Mouse (Mus musculus) MEL (cell line): ENCODE results near the gene Hnrnpu. TPM values are rescaled to one million over a fixed set of nuclear protein-coding genes. Genes with fewer than 3 reads are reported as not detected.

Source experiments
- DNase-seq: peaks from one replicate; pipeline ENCODE4 v3.0.0; 2011; ENCODE audit warnings: low read depth, low spot score
- H3K27ac ChIP-seq: 2 replicates; pipeline ENCODE4 v1.5.1; 2012; ENCODE audit warnings: low read depth, mild to moderate bottlenecking, control low read depth, low read length, moderate library complexity; ENCODE audit not compliant: control insufficient read depth
- H3K27me3 ChIP-seq, 2 experiments: fragments of 150-350 bp in 1 of 2; sonication (generic) in 1 of 2; 2 replicates each; pipeline ENCODE4 v1.6.1; 2012; ENCODE audit warnings: low read length in 2 of 2, mild to moderate bottlenecking in 2 of 2, improper control_type of control experiment in 1 of 2, moderate library complexity in 1 of 2; ENCODE audit not compliant: insufficient read depth in 2 of 2, control insufficient read depth in 1 of 2
- H3K36me3 ChIP-seq, 2 experiments: 2 replicates each; pipeline ENCODE4 v1.6.1; 2012 to 2014; ENCODE audit warnings: low read length in 2 of 2, improper control_type of control experiment in 1 of 2, inconsistent platforms in 1 of 2, mild to moderate bottlenecking in 1 of 2; ENCODE audit not compliant: insufficient read depth in 2 of 2, control insufficient read depth in 1 of 2
- H3K4me1 ChIP-seq, 2 experiments: fragments of 150-350 bp in 1 of 2; sonication (generic) in 1 of 2; 2 replicates each; pipeline ENCODE4 v1.6.1; 2012; ENCODE audit warnings: low read length in 2 of 2, improper control_type of control experiment in 1 of 2, mild to moderate bottlenecking in 1 of 2; ENCODE audit not compliant: insufficient read depth in 2 of 2, control insufficient read depth in 1 of 2
- H3K4me3 ChIP-seq, 2 experiments: fragments of 150-350 bp in 1 of 2; sonication (generic) in 1 of 2; 2 replicates each; pipeline ENCODE4 v1.5.1; 2012; ENCODE audit warnings: low read depth in 2 of 2, low read length in 2 of 2, mild to moderate bottlenecking in 2 of 2, moderate library complexity in 2 of 2, control low read depth in 1 of 2, improper control_type of control experiment in 1 of 2; ENCODE audit not compliant: control insufficient read depth in 1 of 2, insufficient read depth in 1 of 2
- H3K79me2 ChIP-seq: 2 replicates; pipeline ENCODE4 v1.6.1; 2012; ENCODE audit warnings: mild to moderate bottlenecking, low read length, moderate library complexity; ENCODE audit not compliant: control insufficient read depth, poor library complexity, insufficient read depth
- H3K9ac ChIP-seq: 2 replicates; pipeline ENCODE4 v1.6.1; 2012; ENCODE audit warnings: low read depth, mild to moderate bottlenecking, control low read depth, low read length, moderate library complexity; ENCODE audit not compliant: control insufficient read depth, poor library complexity, severe bottlenecking
- H3K9me3 ChIP-seq: fragments of 150-350 bp; sonication (generic); replicated peaks from 2 replicates; pipeline ENCODE4 v1.6.1; 2012; ENCODE audit warnings: mild to moderate bottlenecking, low read length, improper control_type of control experiment, moderate library complexity; ENCODE audit not compliant: insufficient read depth
- CHD2 ChIP-seq: IDR thresholded peaks from 2 replicates; pipeline ENCODE4 v1.6.1; 2011; ENCODE audit warnings: low read length, improper control_type of control experiment
- CTCF ChIP-seq, 3 experiments: IDR thresholded peaks in 2 of 3; conservative IDR thresholded peaks in 1 of 3; 2 replicates each; pipeline ENCODE4 v1.5.1; 2011 to 2012; ENCODE audit warnings: low read length in 3 of 3, low read depth in 2 of 3, mild to moderate bottlenecking in 2 of 3, improper control_type of control experiment in 1 of 3, inconsistent platforms in 1 of 3, mixed read lengths in 1 of 3, moderate library complexity in 1 of 3; ENCODE audit not compliant: control insufficient read depth in 1 of 3, insufficient read depth in 1 of 3, poor library complexity in 1 of 3, severe bottlenecking in 1 of 3
- E2F4 ChIP-seq: IDR thresholded peaks from 2 replicates; pipeline ENCODE4 v1.6.1; 2011; ENCODE audit warnings: low read depth, low read length, improper control_type of control experiment, borderline replicate concordance
- GATA1 ChIP-seq: IDR thresholded peaks from 2 replicates; pipeline ENCODE4 v1.6.1; 2011; ENCODE audit warnings: low read depth, low read length, improper control_type of control experiment
- HCFC1 ChIP-seq: IDR thresholded peaks from 2 replicates; pipeline ENCODE4 v1.6.1; 2012; ENCODE audit warnings: low read depth, mild to moderate bottlenecking, inconsistent platforms, low read length, improper control_type of control experiment, moderate library complexity
- JUND ChIP-seq: IDR thresholded peaks from 2 replicates; pipeline ENCODE4 v1.6.1; 2011; ENCODE audit warnings: low read depth, mild to moderate bottlenecking, improper control_type of control experiment, low read length
- KAT2A ChIP-seq: conservative IDR thresholded peaks from 2 replicates; pipeline ENCODE4 v1.6.1; 2012; ENCODE audit warnings: low read depth, low read length, improper control_type of control experiment, inconsistent platforms
- MEF2A ChIP-seq: IDR thresholded peaks from 2 replicates; pipeline ENCODE4 v1.6.1; 2014; ENCODE audit warnings: low read depth, mild to moderate bottlenecking, inconsistent platforms, low read length, improper control_type of control experiment; ENCODE audit not compliant: poor library complexity, insufficient replicate concordance, severe bottlenecking; ENCODE audit errors: extremely low read depth
- MXI1 ChIP-seq: IDR thresholded peaks from 2 replicates; pipeline ENCODE4 v1.6.1; 2011; ENCODE audit warnings: mild to moderate bottlenecking, low read depth, low read length, improper control_type of control experiment
- MYB ChIP-seq: IDR thresholded peaks from 2 replicates; pipeline ENCODE4 v1.6.1; 2011; ENCODE audit warnings: mild to moderate bottlenecking, low read depth, low read length, improper control_type of control experiment
- RAD21 ChIP-seq: IDR thresholded peaks from 2 replicates; pipeline ENCODE4 v1.6.1; 2011; ENCODE audit warnings: mild to moderate bottlenecking, low read depth, low read length, improper control_type of control experiment
- RCOR1 ChIP-seq: IDR thresholded peaks from 2 replicates; pipeline ENCODE4 v1.6.1; 2012; ENCODE audit warnings: low read depth, mild to moderate bottlenecking, inconsistent platforms, low read length, improper control_type of control experiment
- SMC3 ChIP-seq: IDR thresholded peaks from 2 replicates; pipeline ENCODE4 v1.6.1; 2011; ENCODE audit warnings: low read depth, low read length, improper control_type of control experiment
- USF2 ChIP-seq, 2 experiments: IDR thresholded peaks; 2 replicates each; pipeline ENCODE4 v1.6.1; 2011 to 2012; ENCODE audit warnings: improper control_type of control experiment in 2 of 2, low read length in 2 of 2, borderline replicate concordance in 1 of 2, inconsistent platforms in 1 of 2, low read depth in 1 of 2, mild to moderate bottlenecking in 1 of 2; ENCODE audit not compliant: insufficient read depth in 1 of 2
- ZC3H11A ChIP-seq: IDR thresholded peaks from 2 replicates; pipeline ENCODE4 v1.6.1; 2012; ENCODE audit warnings: low read depth, mild to moderate bottlenecking, inconsistent platforms, low read length, improper control_type of control experiment
- ZKSCAN1 ChIP-seq: IDR thresholded peaks from 2 replicates; pipeline ENCODE4 v1.6.1; 2012; ENCODE audit warnings: low read depth, mild to moderate bottlenecking, inconsistent platforms, low read length, improper control_type of control experiment, moderate library complexity
- ZMIZ1 ChIP-seq: IDR thresholded peaks from 2 replicates; pipeline ENCODE4 v1.6.1; 2012; ENCODE audit warnings: low read depth, mild to moderate bottlenecking, inconsistent platforms, low read length, improper control_type of control experiment, moderate library complexity
- ZNF384 ChIP-seq: IDR thresholded peaks from 2 replicates; pipeline ENCODE4 v1.6.1; 2012; ENCODE audit warnings: low read depth, mild to moderate bottlenecking, inconsistent platforms, low read length, improper control_type of control experiment
- polyA plus RNA-seq, 2 experiments: library from polyadenylated mRNA; stranded (reverse) in 1 of 2; unstranded in 1 of 2; fragments of >175 nt in 1 of 2; fragments of >200 nt in 1 of 2; gene quantifications; 2 replicates each; pipeline versions ENCODE4 v1.2.1 to v1.2.4; 2012; ENCODE audit warnings: low replicate concordance in 2 of 2, low read depth in 1 of 2; ENCODE audit not compliant: insufficient read length in 2 of 2, insufficient read depth in 1 of 2, missing spikeins in 1 of 2
- total RNA-seq: library from RNA; depleted of rRNA; stranded (reverse); fragments of 300-350 nt; gene quantifications from 2 replicates; pipeline ENCODE4 v1.2.3, GENCODE M21; 2012

The Hnrnpu gene
- total and polyA plus RNA-seq, 3 experiments = 373 to 2,754 (median 789) TPM

- Histone ChIP-seq H3K27ac (no peak overlapping the region), H3K27me3 (no peaks in the 10 kb centered on the region; a peak in 1 of 4 replicates), H3K36me3 (no peaks in the 10 kb centered on the region), H3K79me2 (no peaks in the 10 kb centered on the region), H3K4me1 (peaks cover 0 to 3% of the 10 kb centered on the region in 2 experiments; a peak in 1 of 4 replicates)
- DNase-seq = no peak
- TF ChIP-seq ZKSCAN1 = no peak
- no peak for TF ChIP-seq ZC3H11A
- no peak for TF ChIP-seq JUND
- TF ChIP-seq RAD21 = no peak
- TF ChIP-seq, all 39 proteins: peak for 0
- Histone ChIP-seq H3K4me3 (no peak overlapping the region), H3K9ac (no peak overlapping the region), H3K9me3 (no peaks in the 10 kb centered on the region)
Observed at GRCm38 (mm10) chr1:178357776-178358710, 20.4 kb upstream of the Hnrnpu start.

GRCm38 (mm10) chr1:178354576-178354975 is 17.0 kb upstream of the Hnrnpu start:
- no peak overlapping the region for H3K4me3 ChIP-seq
- H3K27me3 ChIP-seq = no peaks in the 10 kb centered on the region; a peak in 1 of 4 replicates
- no peaks in the 10 kb centered on the region for H3K4me1 ChIP-seq
- peaks cover 0 to 2% of the 10 kb centered on the region in 2 experiments; a peak in 1 of 4 replicates for H3K36me3 ChIP-seq
- TF ChIP-seq GATA1 (no peak), USF2 (IDR thresholded peaks at IDR 0.05; ENCODE audit: borderline replicate concordance in 1 of 2, insufficient read depth in 1 of 2, low read depth in 1 of 2, low read length in 2 of 2) (no peak), MYB (no peak), JUND (no peak), KAT2A (no peak), HCFC1 (no peak), MXI1 (no peak), E2F4 (no peak), CTCF (IDR thresholded peaks at IDR 0.05 in 2 of 3, conservative IDR thresholded peaks at IDR 0.05 in 1 of 3; ENCODE audit: control insufficient read depth in 1 of 3, insufficient read depth in 1 of 3, low read depth in 2 of 3, low read length in 3 of 3, poor library complexity in 1 of 3, severe bottlenecking in 1 of 3) (no peak), ZMIZ1 (no peak), RCOR1 (no peak), MEF2A (no peak), CHD2 (no peak), SMC3 (no peak), ZNF384 (no peak)
- TF ChIP-seq, all 39 proteins: peak for 0
- H3K9ac ChIP-seq = no peak overlapping the region
- no peak overlapping the region for H3K27ac ChIP-seq
- DNase-seq = no peak
- no peaks in the 10 kb centered on the region for H3K9me3 ChIP-seq
- H3K79me2 ChIP-seq = no peaks in the 10 kb centered on the region
